Mouse (Mus musculus): ENCODE data around the gene Supt3. TPM values are rescaled to one million over a fixed set of nuclear protein-coding genes. Genes with fewer than 3 reads are reported as not detected.

The Supt3 gene
- polyA plus RNA-seq, 1 experiment, result 12.6 TPM

GRCm38 (mm10) chr17:45136491-45136890 is 359.5 kb downstream of the Supt3 start:
- H3K4me3 ChIP-seq (replicated peaks; ENCODE audit: control insufficient read depth, low read depth, low read length), result no peak overlapping the region
- WGBS, result 88% methylated on average over 6 of the region's 6 CpGs
- TF ChIP-seq CTCF (IDR thresholded peaks at IDR 0.05; ENCODE audit: control insufficient read depth, insufficient read depth, low read length), result no peak
- TF ChIP-seq POLR2A (IDR thresholded peaks at IDR 0.05; ENCODE audit: borderline replicate concordance, control insufficient read depth, low read depth, low read length), result no peak
- H3K27ac ChIP-seq (ENCODE audit: control insufficient read depth, insufficient read depth, low read depth, low read length, poor library complexity), result no peak overlapping the region
- no peaks in the 10 kb centered on the region for H3K4me1 ChIP-seq (ENCODE audit: control insufficient read depth, insufficient read depth, low read length)

- WGBS, result 84% methylated on average over 6 of the region's 6 CpGs
- Histone ChIP-seq H3K4me1 (ENCODE audit: control insufficient read depth, insufficient read depth, low read length) (no peaks in the 10 kb centered on the region), H3K4me3 (replicated peaks; ENCODE audit: control insufficient read depth, low read depth, low read length) (no peak overlapping the region), H3K27ac (ENCODE audit: control insufficient read depth, insufficient read depth, low read depth, low read length, poor library complexity) (no peak overlapping the region)
- no peak for TF ChIP-seq POLR2A (IDR thresholded peaks at IDR 0.05; ENCODE audit: borderline replicate concordance, control insufficient read depth, low read depth, low read length)
- no peak for TF ChIP-seq CTCF (IDR thresholded peaks at IDR 0.05; ENCODE audit: control insufficient read depth, insufficient read depth, low read length)
Measured at GRCm38 (mm10) chr17:45143043-45143442, 366.1 kb downstream of the Supt3 start.

GRCm38 (mm10) chr17:45144656-45145055 is 367.7 kb downstream of the Supt3 start:
- WGBS, result 89% methylated on average over 14 of the region's 14 CpGs
- TF ChIP-seq POLR2A (IDR thresholded peaks at IDR 0.05; ENCODE audit: borderline replicate concordance, control insufficient read depth, low read depth, low read length) (no peak), CTCF (IDR thresholded peaks at IDR 0.05; ENCODE audit: control insufficient read depth, insufficient read depth, low read length) (no peak)
- H3K4me1 ChIP-seq (ENCODE audit: control insufficient read depth, insufficient read depth, low read length), result no peaks in the 10 kb centered on the region
- H3K4me3 ChIP-seq (replicated peaks; ENCODE audit: control insufficient read depth, low read depth, low read length), result no peak overlapping the region
- no peak overlapping the region for H3K27ac ChIP-seq (ENCODE audit: control insufficient read depth, insufficient read depth, low read depth, low read length, poor library complexity)

- no peak for TF ChIP-seq CTCF (IDR thresholded peaks at IDR 0.05; ENCODE audit: control insufficient read depth, insufficient read depth, low read length)
- H3K4me3 ChIP-seq (replicated peaks; ENCODE audit: control insufficient read depth, low read depth, low read length), result no peak overlapping the region
- H3K27ac ChIP-seq (ENCODE audit: control insufficient read depth, insufficient read depth, low read depth, low read length, poor library complexity), result no peak overlapping the region
- 91% methylated on average over 17 of the region's 17 CpGs for whole genome bisulfite sequencing
- H3K4me1 ChIP-seq (ENCODE audit: control insufficient read depth, insufficient read depth, low read length), result no peaks in the 10 kb centered on the region
Measured at GRCm38 (mm10) chr17:45151312-45151929, 374.5 kb downstream of the Supt3 start.

DNA sequence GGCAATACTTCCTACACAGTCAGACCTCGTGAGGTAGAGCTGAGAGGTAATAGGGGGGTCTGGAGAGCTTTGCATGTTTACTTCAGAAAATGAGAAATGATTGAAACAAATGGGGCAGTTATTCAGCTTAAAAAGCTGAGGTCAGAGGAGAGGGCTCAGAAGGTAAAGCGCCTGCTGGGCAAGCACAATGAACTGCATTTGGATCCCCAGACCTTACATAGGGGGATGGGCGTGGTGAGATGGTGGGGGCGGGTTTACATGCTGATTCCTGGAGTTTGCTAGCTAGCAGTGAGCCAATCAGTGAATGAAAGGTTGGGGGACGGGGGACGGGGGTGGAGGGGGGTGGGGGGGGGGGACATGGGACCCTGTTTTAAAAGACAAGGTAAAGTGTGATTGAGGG is 376.8 kb downstream of the Supt3 start:
- H3K4me1 ChIP-seq (ENCODE audit: control insufficient read depth, insufficient read depth, low read length), result no peaks in the 10 kb centered on the region
- H3K4me3 ChIP-seq (replicated peaks; ENCODE audit: control insufficient read depth, low read depth, low read length), result no peak overlapping the region
- TF ChIP-seq CTCF (IDR thresholded peaks at IDR 0.05; ENCODE audit: control insufficient read depth, insufficient read depth, low read length) (no peak), POLR2A (IDR thresholded peaks at IDR 0.05; ENCODE audit: borderline replicate concordance, control insufficient read depth, low read depth, low read length) (no peak)
- 67% methylated on average over 6 of the region's 6 CpGs for WGBS
- no peak overlapping the region for H3K27ac ChIP-seq (ENCODE audit: control insufficient read depth, insufficient read depth, low read depth, low read length, poor library complexity)

DNA sequence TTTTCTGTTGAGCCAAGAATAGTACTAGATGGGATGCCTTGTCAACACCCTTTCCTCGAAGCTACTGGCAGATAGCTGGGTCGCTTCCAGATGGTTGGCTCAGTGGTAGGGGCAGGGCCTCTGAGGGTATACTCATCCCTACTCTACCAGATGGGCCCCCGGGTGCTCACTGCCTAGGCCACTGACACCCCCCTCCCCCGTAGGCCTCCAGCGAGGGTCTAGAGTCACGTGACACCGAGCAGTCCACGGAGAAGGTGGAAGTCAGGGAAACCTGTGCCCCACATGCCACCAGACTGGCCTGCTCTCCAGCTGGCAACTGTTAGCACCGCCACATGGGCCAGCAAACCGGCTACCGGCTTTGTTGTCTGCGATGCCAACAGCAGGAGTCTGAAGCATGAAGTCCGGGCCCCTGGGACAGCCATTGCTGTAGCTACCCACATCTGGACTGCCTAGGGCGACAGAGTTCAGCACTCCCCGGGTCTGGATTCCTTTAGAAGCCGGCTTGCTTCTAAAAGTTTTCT is 381.3 kb downstream of the Supt3 start:
- WGBS, result 82% methylated on average over 16 of the region's 16 CpGs
- Histone ChIP-seq H3K4me3 (replicated peaks; ENCODE audit: control insufficient read depth, low read depth, low read length) (no peak overlapping the region), H3K27ac (ENCODE audit: control insufficient read depth, insufficient read depth, low read depth, low read length, poor library complexity) (no peak overlapping the region), H3K4me1 (ENCODE audit: control insufficient read depth, insufficient read depth, low read length) (no peaks in the 10 kb centered on the region)
- TF ChIP-seq POLR2A (IDR thresholded peaks at IDR 0.05; ENCODE audit: borderline replicate concordance, control insufficient read depth, low read depth, low read length), result no peak
- no peak for TF ChIP-seq CTCF (IDR thresholded peaks at IDR 0.05; ENCODE audit: control insufficient read depth, insufficient read depth, low read length)

GRCm38 (mm10) chr17:45160651-45161050 is 383.7 kb downstream of the Supt3 start:
- 75% methylated on average over 6 of the region's 6 CpGs for WGBS
- no peaks in the 10 kb centered on the region for H3K4me1 ChIP-seq (ENCODE audit: control insufficient read depth, insufficient read depth, low read length)

DNA sequence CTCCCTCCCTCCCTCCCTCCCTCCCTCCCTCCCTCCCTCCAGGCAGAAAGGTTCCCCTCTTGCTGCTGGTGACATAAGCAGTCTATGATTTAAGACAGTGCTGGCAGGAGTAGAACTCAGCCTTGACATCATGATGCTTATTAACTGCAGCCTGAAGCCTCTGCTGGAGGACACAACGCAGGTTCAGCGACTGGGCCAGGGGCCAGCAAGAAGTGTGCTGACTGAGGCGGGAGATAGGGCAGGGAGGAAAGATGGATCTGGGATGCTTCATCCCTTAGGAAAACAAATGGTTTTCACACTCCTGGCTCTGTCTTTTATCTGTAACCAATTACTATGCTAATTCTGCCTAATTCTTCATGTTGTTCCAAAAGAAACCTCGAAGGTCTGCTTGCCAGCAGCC is 388.8 kb downstream of the Supt3 start:
- 70% methylated on average over 4 of the region's 4 CpGs for WGBS
- Histone ChIP-seq H3K27ac (ENCODE audit: control insufficient read depth, insufficient read depth, low read depth, low read length, poor library complexity) (no peak overlapping the region), H3K4me1 (ENCODE audit: control insufficient read depth, insufficient read depth, low read length) (no peaks in the 10 kb centered on the region), H3K4me3 (replicated peaks; ENCODE audit: control insufficient read depth, low read depth, low read length) (no peak overlapping the region)
- TF ChIP-seq POLR2A (IDR thresholded peaks at IDR 0.05; ENCODE audit: borderline replicate concordance, control insufficient read depth, low read depth, low read length) (no peak), CTCF (IDR thresholded peaks at IDR 0.05; ENCODE audit: control insufficient read depth, insufficient read depth, low read length) (no peak)

More at GRCm38 (mm10) chr17:45160651-45161050, 383.7 kb downstream of the Supt3 start:
- H3K27ac ChIP-seq (ENCODE audit: control insufficient read depth, insufficient read depth, low read depth, low read length, poor library complexity), result no peak overlapping the region
- no peak overlapping the region for H3K4me3 ChIP-seq (replicated peaks; ENCODE audit: control insufficient read depth, low read depth, low read length)
- TF ChIP-seq POLR2A (IDR thresholded peaks at IDR 0.05; ENCODE audit: borderline replicate concordance, control insufficient read depth, low read depth, low read length) (no peak), CTCF (IDR thresholded peaks at IDR 0.05; ENCODE audit: control insufficient read depth, insufficient read depth, low read length) (peak; percentile 29; the same call in 1 of the 2 replicates)

Other genes with a start within 250 kb of the Supt3 start
- 9.4 and 21.5 TPM in 2 replicates for gene Runx2, start 37.6 kb downstream of the Supt3 start, polyA plus RNA-seq (2011; ENCODE audit: insufficient read depth, insufficient read length, low replicate concordance, missing spikeins)